In the genomic region with DNA sequence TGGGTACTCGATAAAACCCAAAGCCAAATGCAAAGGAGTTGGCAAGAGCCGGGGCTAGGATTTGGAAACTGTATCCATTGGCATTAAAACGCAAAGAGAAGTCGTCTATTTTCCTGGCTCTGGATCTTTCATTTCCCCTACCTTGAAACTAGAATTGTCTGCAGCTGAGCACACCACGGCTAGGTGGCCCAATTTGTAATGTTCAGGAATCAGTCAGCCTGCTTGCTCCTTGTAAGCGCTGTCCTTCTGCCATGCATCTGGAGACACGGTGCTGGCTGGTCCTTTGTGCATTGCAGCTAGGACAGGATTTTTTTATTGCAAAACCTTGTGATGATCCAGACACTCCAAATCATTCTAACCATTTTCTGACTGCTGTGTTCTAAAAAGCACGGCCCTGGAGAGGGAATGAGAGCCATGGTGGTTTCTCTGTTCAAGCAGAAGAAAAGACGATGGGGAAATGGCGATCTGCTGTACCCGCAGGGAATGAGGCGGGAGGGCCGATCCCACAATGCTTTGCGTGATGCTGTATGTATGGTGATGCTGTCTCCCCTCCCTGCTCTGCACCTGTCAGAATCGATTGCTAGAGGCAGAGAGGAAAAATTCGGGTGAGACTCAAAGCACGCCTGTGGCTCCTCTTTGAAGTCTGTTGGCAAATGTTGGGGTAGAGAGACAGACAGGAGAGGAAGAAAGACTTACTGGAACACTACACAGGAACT, we compare ENCODE assay signal across 12 mouse cellular contexts. TPM values are rescaled to one million over a fixed set of nuclear protein-coding genes. Genes with fewer than 3 reads are reported as not detected.
DNase-seq lines count a peak whose midpoint lies in the region; ATAC-seq lines count a peak whose summit lies in the region.
"Had no signal": no experiment of that assay in that cellular context is flagged by ENCODE, and none has a peak within 500 bp of the region (broad histone marks: within the 10 kb centered on the region; RNA-seq: fewer than 3 reads in every experiment).

No protein-coding gene starts in this region.

- no peaks in the 10 kb centered on the region for H3K36me3 ChIP-seq in hindbrain, embryonic 13.5 days
- no peaks in the 10 kb centered on the region for H3K36me3 ChIP-seq in hindbrain, embryonic 10.5 days
- no peaks in the 10 kb centered on the region for H3K36me3 ChIP-seq in hindbrain, embryonic 14.5 days (replicated peaks; ENCODE audit: control insufficient read depth, insufficient read depth)
- no peaks in the 10 kb centered on the region for H3K36me3 ChIP-seq in neural tube, embryonic 14.5 days (ENCODE audit: control insufficient read depth, insufficient read depth, low read length)
- H3K36me3 ChIP-seq: heart, embryonic 10.5 days; neural tube, embryonic 12.5 days had no signal

- DNase-seq in hindbrain, embryonic 10.5 days (ENCODE audit: low spot score): no peak
- DNase-seq in brain, adult 2 months (ENCODE audit: low read depth, low spot score): peak; percentile 93
- no peak for DNase-seq in hindbrain, embryonic 14.5 days (ENCODE audit: low spot score)
- DNase-seq in ovary, adult 18-20 months (ENCODE audit: low spot score): no peak
- no peak for DNase-seq in adrenal gland, adult (ENCODE audit: inconsistent age in 2 of 2, low spot score in 1 of 2)
- no peak for DNase-seq in thymus, adult 18-20 months
- DNase-seq: adrenal gland, postnatal 36 days had no signal

- no peak overlapping the region for H3K9ac ChIP-seq in hindbrain, embryonic 13.5 days
- no peak overlapping the region for H3K9ac ChIP-seq in hindbrain, embryonic 14.5 days
- no peak overlapping the region for H3K9ac ChIP-seq in neural tube, embryonic 14.5 days (replicated peaks; ENCODE audit: low read depth, low read length)
- H3K9ac ChIP-seq: lung, embryonic 14.5 days; neural tube, embryonic 12.5 days had no signal

- H3K27ac ChIP-seq in hindbrain, embryonic 13.5 days: peak overlapping the region; percentile 70
- no peak overlapping the region for H3K27ac ChIP-seq in hindbrain, embryonic 10.5 days
- H3K27ac ChIP-seq in hindbrain, embryonic 14.5 days: peak overlapping the region; percentile 61
- H3K27ac ChIP-seq in neural tube, embryonic 14.5 days (ENCODE audit: low read depth, low read length): peak overlapping the region; percentile 48; the same call in 1 of the 2 replicates
- H3K27ac ChIP-seq: heart, embryonic 10.5 days; neural tube, embryonic 12.5 days had no signal

- H3K4me3 ChIP-seq in hindbrain, embryonic 13.5 days: no peak overlapping the region
- no peak overlapping the region for H3K4me3 ChIP-seq in hindbrain, embryonic 10.5 days
- no peak overlapping the region for H3K4me3 ChIP-seq in hindbrain, embryonic 14.5 days (replicated peaks; ENCODE audit: low read length)
- H3K4me3 ChIP-seq in neural tube, embryonic 14.5 days (ENCODE audit: low read depth, low read length): no peak overlapping the region
- H3K4me3 ChIP-seq: heart, embryonic 10.5 days; neural tube, embryonic 12.5 days had no signal

- WGBS in hindbrain, embryonic 13.5 days: 77% methylated on average over 17 of the region's 17 CpGs
- 86% methylated on average over 17 of the region's 17 CpGs for WGBS in hindbrain, embryonic 10.5 days
- WGBS in hindbrain, embryonic 14.5 days: 74% methylated on average over 17 of the region's 17 CpGs
- 75% methylated on average over 17 of the region's 17 CpGs for WGBS in neural tube, embryonic 14.5 days

- H3K4me1 ChIP-seq in hindbrain, embryonic 13.5 days (replicated peaks): peaks cover 16% of the 10 kb centered on the region
- H3K4me1 ChIP-seq in hindbrain, embryonic 10.5 days (replicated peaks): peaks cover 7% of the 10 kb centered on the region; the same call in 1 of the 2 replicates
- 0 out of 2 replicates have a peak, but pooled peaks cover 10% of the 10 kb centered on the region for H3K4me1 ChIP-seq in hindbrain, embryonic 14.5 days (replicated peaks; ENCODE audit: control insufficient read depth, insufficient read depth, low read length)
- no peaks in the 10 kb centered on the region for H3K4me1 ChIP-seq in neural tube, embryonic 14.5 days (ENCODE audit: control insufficient read depth, insufficient read depth, low read length)
- H3K4me1 ChIP-seq: neural tube, embryonic 12.5 days had no signal

- H3K9me3 ChIP-seq in hindbrain, embryonic 13.5 days: no peaks in the 10 kb centered on the region
- no peaks in the 10 kb centered on the region for H3K9me3 ChIP-seq in hindbrain, embryonic 10.5 days
- H3K9me3 ChIP-seq in hindbrain, embryonic 14.5 days (ENCODE audit: control insufficient read depth, low read length): no peaks in the 10 kb centered on the region
- no peaks in the 10 kb centered on the region for H3K9me3 ChIP-seq in neural tube, embryonic 14.5 days (ENCODE audit: control insufficient read depth, low read length)
- H3K9me3 ChIP-seq: heart, embryonic 10.5 days; neural tube, embryonic 12.5 days had no signal

- H3K27me3 ChIP-seq in hindbrain, embryonic 13.5 days: no peaks in the 10 kb centered on the region
- no peaks in the 10 kb centered on the region for H3K27me3 ChIP-seq in hindbrain, embryonic 10.5 days (ENCODE audit: insufficient read depth, poor library complexity, severe bottlenecking)
- no peaks in the 10 kb centered on the region for H3K27me3 ChIP-seq in hindbrain, embryonic 14.5 days (ENCODE audit: control insufficient read depth, insufficient read depth, low read length)
- H3K27me3 ChIP-seq in neural tube, embryonic 14.5 days (ENCODE audit: control insufficient read depth, insufficient read depth, low read length): no peaks in the 10 kb centered on the region
- H3K27me3 ChIP-seq: neural tube, embryonic 12.5 days had no signal

- H3K4me2 ChIP-seq in hindbrain, embryonic 13.5 days: no peak overlapping the region
- H3K4me2 ChIP-seq in hindbrain, embryonic 14.5 days (replicated peaks): peak overlapping the region; percentile 16; the same call in 1 of the 2 replicates
- no peak overlapping the region for H3K4me2 ChIP-seq in neural tube, embryonic 14.5 days (ENCODE audit: low read depth, low read length)
- H3K4me2 ChIP-seq: lung, embryonic 14.5 days; neural tube, embryonic 12.5 days had no signal

- ATAC-seq in hindbrain, embryonic 13.5 days (ENCODE audit: low FRiP score): no peak
- no peak for ATAC-seq in hindbrain, embryonic 14.5 days (ENCODE audit: low FRiP score)
- 0 out of 2 replicates have a peak, but pooled peaks have one; percentile 49 for ATAC-seq in neural tube, embryonic 14.5 days (ENCODE audit: low read depth)

RNA-seq across cellular contexts. Expression of a gene that starts 35.5 kb away (rescaled TPM):
- polyA plus RNA-seq in hindbrain, embryonic 13.5 days (2015; fragmentation: Nextera tagmentation; extraction: Ambion mirVana): 5.0 and 5.1 TPM in 2 replicates
- 3.5 and 4.7 TPM in 2 replicates for polyA plus RNA-seq in hindbrain, embryonic 10.5 days (2016; fragmentation: Nextera tagmentation; extraction: Ambion mirVana)
- polyA plus RNA-seq in hindbrain, embryonic 14.5 days (2014; fragmentation: Nextera tagmentation; extraction: Ambion mirVana): 5.6 and 8.2 TPM in 2 replicates
- 7.1 and 8.0 TPM in 2 replicates for polyA plus RNA-seq in neural tube, embryonic 14.5 days (2014; fragmentation: Nextera tagmentation; extraction: Ambion mirVana)
